Mouse (Mus musculus): Measurements from ENCODE around the gene Olfr311. TPM values are rescaled to one million over a fixed set of nuclear protein-coding genes. Genes with fewer than 3 reads are reported as not detected.

Gene Olfr311
- polyA plus RNA-seq, 1 experiment from 2014 or later = not detected

DNA sequence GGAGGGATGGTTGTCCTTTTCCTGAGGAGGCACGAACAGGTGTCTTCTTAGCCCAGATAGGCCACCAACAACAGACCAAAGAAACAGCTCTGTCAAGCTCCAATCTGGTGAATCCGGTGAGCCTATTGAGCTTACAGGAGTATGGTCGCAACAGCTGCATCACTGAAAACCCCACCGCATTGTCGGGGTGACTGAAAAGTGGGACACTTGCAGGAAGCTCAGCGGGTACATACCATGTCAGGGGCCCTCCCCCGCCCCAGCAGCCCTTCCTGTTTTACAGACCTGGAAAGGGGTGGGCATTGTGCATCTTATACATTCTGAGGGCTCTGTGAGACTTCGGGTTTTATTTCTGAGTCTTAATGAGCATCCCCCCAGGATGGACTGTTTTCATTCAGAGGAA is 44.7 kb downstream of the Olfr311 start:
- H3K9ac ChIP-seq = no peak overlapping the region
- ATAC-seq (ENCODE audit: insufficient read depth) = no peak
- no peaks in the 10 kb centered on the region for H3K4me1 ChIP-seq (replicated peaks)
- H3K36me3 ChIP-seq (replicated peaks) = peaks cover 38% of the 10 kb centered on the region
- H3K4me2 ChIP-seq = no peak overlapping the region
- H3K9me3 ChIP-seq (replicated peaks) = no peaks in the 10 kb centered on the region
- no peak overlapping the region for H3K27ac ChIP-seq (replicated peaks)
- no peaks in the 10 kb centered on the region for H3K27me3 ChIP-seq
- whole genome bisulfite sequencing (ENCODE audit: insufficient replicate concordance) = 66% methylated on average over 8 of the region's 8 CpGs
- H3K4me3 ChIP-seq (replicated peaks) = no peak overlapping the region

DNA sequence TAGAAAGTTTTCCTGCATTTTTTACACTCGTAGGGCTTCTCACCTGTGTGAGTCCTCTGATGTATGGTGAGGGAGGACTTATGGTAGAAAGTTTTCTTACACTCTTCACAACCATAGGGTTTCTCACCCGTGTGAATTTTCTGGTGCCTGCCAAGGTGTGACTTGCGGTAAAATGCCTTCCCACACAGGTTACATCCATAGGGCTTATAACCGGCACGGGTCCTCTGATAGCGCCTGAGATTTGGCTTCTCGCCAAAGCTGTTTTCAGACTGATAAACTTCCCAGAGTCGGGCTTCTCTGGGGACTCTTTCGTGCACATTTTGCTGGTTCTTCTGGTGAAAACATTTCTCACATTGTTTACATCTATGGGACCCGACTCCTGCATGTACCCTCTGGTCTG is 51.5 kb downstream of the Olfr311 start:
- no peak for ATAC-seq (ENCODE audit: insufficient read depth)
- no peak overlapping the region for H3K27ac ChIP-seq (replicated peaks)
- no peak overlapping the region for H3K9ac ChIP-seq
- WGBS (ENCODE audit: insufficient replicate concordance) = 87% methylated on average over 10 of the region's 10 CpGs
- H3K27me3 ChIP-seq = no peaks in the 10 kb centered on the region
- peaks cover 70% of the 10 kb centered on the region for H3K36me3 ChIP-seq (replicated peaks)
- no peaks in the 10 kb centered on the region for H3K4me1 ChIP-seq (replicated peaks)
- H3K4me2 ChIP-seq = no peak overlapping the region
- no peaks in the 10 kb centered on the region for H3K9me3 ChIP-seq (replicated peaks)
- no peak overlapping the region for H3K4me3 ChIP-seq (replicated peaks)

Other genes starting within 250 kb of the Olfr311 start
- not detected in 2 replicates for gene Olfr324, start 244.1 kb upstream of the Olfr311 start, polyA plus RNA-seq (2015; fragmentation: Nextera tagmentation; extraction: Ambion mirVana)
- gene 2210407C18Rik, start 223.2 kb upstream of the Olfr311 start, polyA plus RNA-seq (2015; fragmentation: Nextera tagmentation; extraction: Ambion mirVana) = not detected in 2 replicates
- not detected in 2 replicates for gene Olfr323, start 208.8 kb upstream of the Olfr311 start, polyA plus RNA-seq (2015; fragmentation: Nextera tagmentation; extraction: Ambion mirVana)
- 13.7 and 14.0 TPM in 2 replicates for gene Trim58, start 198.8 kb upstream of the Olfr311 start, polyA plus RNA-seq (2015; fragmentation: Nextera tagmentation; extraction: Ambion mirVana)
- gene Olfr322, start 180.5 kb upstream of the Olfr311 start, polyA plus RNA-seq (2015; fragmentation: Nextera tagmentation; extraction: Ambion mirVana) = not detected in 2 replicates
- gene Olfr320, start 158.2 kb upstream of the Olfr311 start, polyA plus RNA-seq (2015; fragmentation: Nextera tagmentation; extraction: Ambion mirVana) = not detected in 2 replicates
- gene Olfr319, start 140.1 kb upstream of the Olfr311 start, polyA plus RNA-seq (2015; fragmentation: Nextera tagmentation; extraction: Ambion mirVana) = not detected in 2 replicates
- not detected in 2 replicates for gene Olfr318, start 115.2 kb upstream of the Olfr311 start, polyA plus RNA-seq (2015; fragmentation: Nextera tagmentation; extraction: Ambion mirVana)
- not detected in 2 replicates for gene Olfr317, start 100.0 kb upstream of the Olfr311 start, polyA plus RNA-seq (2015; fragmentation: Nextera tagmentation; extraction: Ambion mirVana)
- not detected in 2 replicates for gene Olfr316, start 86.5 kb upstream of the Olfr311 start, polyA plus RNA-seq (2015; fragmentation: Nextera tagmentation; extraction: Ambion mirVana)
- gene Olfr315, start 66.1 kb upstream of the Olfr311 start, polyA plus RNA-seq (2015; fragmentation: Nextera tagmentation; extraction: Ambion mirVana) = not detected in 2 replicates
- not detected in 2 replicates for gene Olfr314, start 56.3 kb upstream of the Olfr311 start, polyA plus RNA-seq (2015; fragmentation: Nextera tagmentation; extraction: Ambion mirVana)
- gene Fam183b, start 37.3 kb upstream of the Olfr311 start, polyA plus RNA-seq (2015; fragmentation: Nextera tagmentation; extraction: Ambion mirVana) = not detected in 2 replicates
- gene Olfr313, start 24.3 kb upstream of the Olfr311 start, polyA plus RNA-seq (2015; fragmentation: Nextera tagmentation; extraction: Ambion mirVana) = not detected in 2 replicates
- not detected in 2 replicates for gene Olfr312, start 10.0 kb upstream of the Olfr311 start, polyA plus RNA-seq (2015; fragmentation: Nextera tagmentation; extraction: Ambion mirVana)
- gene Gm12258, start 7.9 kb downstream of the Olfr311 start, polyA plus RNA-seq (2015; fragmentation: Nextera tagmentation; extraction: Ambion mirVana) = 1.7 and 2.6 TPM in 2 replicates
- gene 2810021J22Rik, start 28.0 kb downstream of the Olfr311 start, polyA plus RNA-seq (2015; fragmentation: Nextera tagmentation; extraction: Ambion mirVana) = 2.3 and 2.5 TPM in 2 replicates
- 4.8 and 5.2 TPM in 2 replicates for gene Zfp39, start 65.0 kb downstream of the Olfr311 start, polyA plus RNA-seq (2015; fragmentation: Nextera tagmentation; extraction: Ambion mirVana)
- gene Btnl10, start 78.7 kb downstream of the Olfr311 start, polyA plus RNA-seq (2015; fragmentation: Nextera tagmentation; extraction: Ambion mirVana) = 14.3 and 16.4 TPM in 2 replicates
- gene Rnf187, start 99.7 kb downstream of the Olfr311 start, polyA plus RNA-seq (2015; fragmentation: Nextera tagmentation; extraction: Ambion mirVana) = 111 and 117 TPM in 2 replicates
- gene Hist3h2ba, start 109.7 kb downstream of the Olfr311 start, polyA plus RNA-seq (2015; fragmentation: Nextera tagmentation; extraction: Ambion mirVana) = 9.2 and 9.6 TPM in 2 replicates
- gene Hist3h2a, start 115.4 kb downstream of the Olfr311 start, polyA plus RNA-seq (2015; fragmentation: Nextera tagmentation; extraction: Ambion mirVana) = 16.1 and 16.4 TPM in 2 replicates
- 0.06 and 0.14 TPM in 2 replicates for gene Trim17, start 115.4 kb downstream of the Olfr311 start, polyA plus RNA-seq (2015; fragmentation: Nextera tagmentation; extraction: Ambion mirVana)
- gene Trim11, start 138.8 kb downstream of the Olfr311 start, polyA plus RNA-seq (2015; fragmentation: Nextera tagmentation; extraction: Ambion mirVana) = 8.6 and 9.1 TPM in 2 replicates